Mouse (Mus musculus) erythroblast, embryonic 14.5 days (primary cell): ENCODE data around the gene 4921507P07Rik.

Experiments
- GATA1 ChIP-seq: IDR thresholded peaks from 2 replicates; pipeline ENCODE4 v1.6.1; 2012; ENCODE audit warnings: low read length, inconsistent platforms, mixed read lengths
- TAL1 ChIP-seq: IDR thresholded peaks from 3 replicates; pipeline ENCODE4 v1.6.1; 2012; ENCODE audit warnings: low read length, inconsistent platforms, mixed read lengths

DNA sequence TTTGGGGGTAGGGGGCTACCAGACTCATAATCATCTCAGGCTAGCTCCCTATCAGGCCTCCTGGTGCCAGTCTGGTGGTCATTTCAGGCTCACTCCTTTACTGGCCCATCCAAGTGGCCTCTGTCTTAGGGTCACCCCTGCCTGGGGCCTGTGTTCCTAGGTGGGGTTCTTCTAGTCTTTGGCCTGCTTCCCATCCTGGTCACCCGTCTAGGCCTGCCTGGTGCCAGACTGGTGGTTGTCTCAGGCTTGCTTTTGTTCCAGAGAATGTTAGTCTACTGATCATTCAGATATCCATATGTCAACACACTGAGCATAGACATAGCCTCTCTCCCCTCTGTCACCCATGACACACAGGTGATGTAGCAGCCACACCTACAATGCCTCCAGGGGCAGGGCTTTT is 56.8 kb downstream of the 4921507P07Rik start:
- TF ChIP-seq GATA1 (no peak), TAL1 (no peak)
